Mouse (Mus musculus) stomach, embryonic 14.5 days (tissue): ENCODE measurements around the gene Sik2. TPM values are rescaled to one million over a fixed set of nuclear protein-coding genes. Genes with fewer than 3 reads are reported as not detected.

Source experiments
- ATAC-seq: fragments of 200-750 bp; cut with Nextera tagmentation; 2 replicates; pipeline ENCODE4 v1.8.0; 2017; ENCODE audit warnings: low read depth, moderate TSS enrichment; ENCODE audit not compliant: insufficient number of reproducible peaks, insufficient read depth, low FRiP score
- H3K27ac ChIP-seq: fragments of 300-500 bp; sonication (generic); 2 replicates; pipeline ENCODE4 v1.5.1; 2014; ENCODE audit warnings: mild to moderate bottlenecking, low read length, moderate library complexity, mixed read lengths
- H3K27me3 ChIP-seq: fragments of 300-500 bp; sonication (generic); 2 replicates; pipeline ENCODE4 v1.6.1; 2014; ENCODE audit warnings: low read length, control low read depth, mixed read lengths; ENCODE audit not compliant: control insufficient read depth, insufficient read depth
- H3K36me3 ChIP-seq: fragments of 300-500 bp; sonication (generic); 2 replicates; pipeline ENCODE4 v1.6.1; 2014; ENCODE audit warnings: mild to moderate bottlenecking, control low read depth, low read length, moderate library complexity, mixed read lengths; ENCODE audit not compliant: control insufficient read depth, insufficient read depth
- H3K4me1 ChIP-seq: fragments of 300-500 bp; sonication (generic); 2 replicates; pipeline ENCODE4 v1.6.1; 2014; ENCODE audit warnings: low read length, control low read depth, mixed read lengths; ENCODE audit not compliant: control insufficient read depth, insufficient read depth
- H3K4me2 ChIP-seq: fragments of 300-500 bp; sonication (generic); replicated peaks from 2 replicates; pipeline ENCODE4 v1.6.1; 2014; ENCODE audit warnings: low read depth, low read length, control low read depth
- H3K4me3 ChIP-seq: fragments of 300-500 bp; sonication (generic); 2 replicates; pipeline ENCODE4 v1.5.1; 2014; ENCODE audit warnings: low read depth, low read length, control low read depth
- H3K9ac ChIP-seq: fragments of 300-500 bp; sonication (generic); replicated peaks from 2 replicates; pipeline ENCODE4 v1.6.1; 2014; ENCODE audit warnings: low read depth, mild to moderate bottlenecking, control low read depth, low read length, moderate library complexity, mixed read lengths
- H3K9me3 ChIP-seq: fragments of 300-500 bp; sonication (generic); 2 replicates; pipeline ENCODE4 v1.6.1; 2016; ENCODE audit warnings: low read depth, low read length, control low read depth; ENCODE audit not compliant: control insufficient read depth
- WGBS: fragments of 180-500 bp; shearing (Covaris S2); extraction: QIAGEN DNeasy Blood & Tissue Kit; methylation state at CpG from one replicate; pipeline ENCODE4 v1.1.7; 2014; 5-methylcytosine and 5-hydroxymethylcytosine counted together
- polyA plus RNA-seq: library from polyadenylated mRNA; unstranded; fragments of >200 nt; fragmentation: Nextera tagmentation; extraction: Ambion mirVana; gene quantifications from 2 replicates; pipeline ENCODE4 v1.2.1, GENCODE M21; 2014

Sik2 gene
- polyA plus RNA-seq, 1 experiment from 2014 or later, result 24.2 TPM

- Histone ChIP-seq H3K27ac (no peak overlapping the region), H3K4me1 (no peaks in the 10 kb centered on the region), H3K27me3 (no peaks in the 10 kb centered on the region), H3K9me3 (no peaks in the 10 kb centered on the region), H3K9ac (no peak overlapping the region), H3K4me2 (no peak overlapping the region), H3K4me3 (no peak overlapping the region), H3K36me3 (no peaks in the 10 kb centered on the region)
- 28% methylated on average over 1 of the region's 1 CpGs for WGBS
- ATAC-seq, result no peak
Measured at GRCm38 (mm10) chr9:51030147-51030546, 21.3 kb upstream of the Sik2 start.

GRCm38 (mm10) chr9:51026952-51027351 is 18.1 kb upstream of the Sik2 start:
- no peak overlapping the region for H3K27ac ChIP-seq
- no peaks in the 10 kb centered on the region for H3K36me3 ChIP-seq
- WGBS, result 70% methylated on average over 1 of the region's 1 CpGs
- no peaks in the 10 kb centered on the region for H3K9me3 ChIP-seq
- no peak overlapping the region for H3K9ac ChIP-seq
- H3K4me3 ChIP-seq, result no peak overlapping the region
- ATAC-seq, result no peak
- H3K4me1 ChIP-seq, result no peaks in the 10 kb centered on the region
- no peak overlapping the region for H3K4me2 ChIP-seq
- no peaks in the 10 kb centered on the region for H3K27me3 ChIP-seq

DNA sequence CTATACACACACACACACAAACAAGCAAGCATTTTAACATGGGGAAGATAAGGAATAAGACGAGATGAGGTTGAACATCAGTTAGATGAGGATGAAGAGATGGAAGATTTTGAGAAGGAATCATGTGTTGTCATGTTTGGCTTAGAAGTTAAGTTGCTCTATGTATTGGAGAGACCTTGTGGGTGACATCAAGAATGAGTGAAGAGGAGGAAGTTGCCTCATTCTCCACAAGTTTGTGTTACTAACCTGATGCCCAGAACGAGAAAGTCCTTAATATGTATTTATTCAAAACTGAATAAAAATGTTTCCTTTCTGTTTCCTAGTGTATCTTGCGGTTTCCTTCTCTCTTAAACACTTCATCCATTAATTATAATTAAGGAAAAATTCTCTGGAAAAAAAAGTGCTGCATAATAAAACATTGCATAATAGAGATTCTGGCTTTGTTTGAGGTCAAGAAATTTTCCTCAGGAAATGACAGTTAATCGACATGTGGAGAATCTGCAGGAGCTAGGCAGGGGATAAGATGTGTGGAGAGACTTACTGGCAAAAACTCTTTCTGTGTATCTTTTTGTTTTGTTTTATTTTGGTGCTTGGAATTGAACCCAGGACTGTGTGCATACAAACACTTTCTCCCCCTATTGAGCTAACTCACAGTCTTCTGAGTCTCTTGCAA is 12.4 kb upstream of the Sik2 start:
- Histone ChIP-seq H3K4me3 (no peak overlapping the region), H3K9me3 (no peaks in the 10 kb centered on the region), H3K27me3 (no peaks in the 10 kb centered on the region), H3K9ac (no peak overlapping the region), H3K4me2 (no peak overlapping the region), H3K4me1 (no peaks in the 10 kb centered on the region), H3K36me3 (no peaks in the 10 kb centered on the region), H3K27ac (no peak overlapping the region)
- no peak for ATAC-seq
- WGBS, result 87% methylated on average over 4 of the region's 4 CpGs

GRCm38 (mm10) chr9:51020351-51020750 is 11.5 kb upstream of the Sik2 start:
- Histone ChIP-seq H3K27ac (no peak overlapping the region), H3K4me2 (no peak overlapping the region), H3K9ac (no peak overlapping the region), H3K36me3 (no peaks in the 10 kb centered on the region), H3K27me3 (no peaks in the 10 kb centered on the region), H3K4me1 (no peaks in the 10 kb centered on the region), H3K9me3 (no peaks in the 10 kb centered on the region), H3K4me3 (no peak overlapping the region)
- WGBS, result 74% methylated on average over 3 of the region's 3 CpGs
- ATAC-seq, result no peak

GRCm38 (mm10) chr9:51019670-51020069 is 10.8 kb upstream of the Sik2 start:
- 77% methylated on average over 7 of the region's 7 CpGs for WGBS
- ATAC-seq, result no peak
- Histone ChIP-seq H3K27ac (no peak overlapping the region), H3K9me3 (no peaks in the 10 kb centered on the region), H3K9ac (no peak overlapping the region), H3K27me3 (no peaks in the 10 kb centered on the region), H3K36me3 (no peaks in the 10 kb centered on the region), H3K4me2 (no peak overlapping the region), H3K4me1 (no peaks in the 10 kb centered on the region), H3K4me3 (no peak overlapping the region)

GRCm38 (mm10) chr9:51015732-51016131 is 6.9 kb upstream of the Sik2 start:
- ATAC-seq, result no peak
- H3K27ac ChIP-seq, result no peak overlapping the region
- H3K27me3 ChIP-seq, result no peaks in the 10 kb centered on the region
- H3K9me3 ChIP-seq, result no peaks in the 10 kb centered on the region
- no peak overlapping the region for H3K9ac ChIP-seq
- no peaks in the 10 kb centered on the region for H3K36me3 ChIP-seq
- H3K4me2 ChIP-seq, result no peak overlapping the region
- no peak overlapping the region for H3K4me3 ChIP-seq
- H3K4me1 ChIP-seq, result no peaks in the 10 kb centered on the region
- WGBS, result 21% methylated on average over 4 of the region's 4 CpGs

DNA sequence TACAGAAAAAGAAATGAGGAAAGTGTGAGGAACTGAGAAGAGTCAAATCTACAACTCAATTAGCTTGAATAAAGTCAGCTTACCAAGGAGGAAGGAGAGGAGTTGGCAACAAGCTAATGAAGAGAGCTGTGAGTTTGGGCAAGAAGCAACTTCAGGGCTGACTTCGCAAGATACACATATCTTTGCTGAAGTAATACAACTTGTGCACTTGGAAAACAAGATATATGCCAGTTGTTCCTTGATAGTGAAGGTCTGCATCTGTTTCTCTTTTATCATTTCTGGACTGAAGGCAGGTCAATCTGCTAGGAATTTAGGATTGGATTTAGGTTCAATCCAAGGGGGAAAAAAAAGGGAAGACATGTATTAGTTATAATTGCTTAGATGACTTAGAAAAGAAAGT is 4.8 kb upstream of the Sik2 start:
- Histone ChIP-seq H3K27me3 (no peaks in the 10 kb centered on the region), H3K4me2 (no peak overlapping the region), H3K36me3 (no peaks in the 10 kb centered on the region), H3K9me3 (no peaks in the 10 kb centered on the region), H3K27ac (no peak overlapping the region), H3K9ac (no peak overlapping the region), H3K4me3 (no peak overlapping the region), H3K4me1 (peaks cover 3% of the 10 kb centered on the region; the same call in 1 of the 2 replicates)
- ATAC-seq, result no peak
- 91% methylated on average over 1 of the region's 1 CpGs for WGBS

DNA sequence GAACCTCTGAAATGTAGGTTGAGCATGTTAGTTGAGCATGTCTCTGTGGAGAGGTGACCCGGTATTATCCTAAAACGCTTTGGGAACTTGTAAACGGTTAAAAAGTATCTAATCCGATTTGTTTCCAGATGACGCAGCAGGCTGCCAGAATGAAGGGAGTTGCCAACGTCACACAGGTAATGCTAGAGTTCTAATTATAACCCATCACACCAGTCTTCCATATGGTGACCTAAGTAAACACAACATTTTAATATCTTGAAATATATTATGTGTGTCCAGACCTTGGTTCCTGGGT is 730 bp upstream of the Sik2 start:
- peak overlapping the region; percentile 68 for H3K4me2 ChIP-seq
- no peak overlapping the region; the same call in 1 of the 2 replicates for H3K9ac ChIP-seq
- ATAC-seq, result no peak
- under 1% methylated on average over 6 of the region's 6 CpGs for WGBS
- no peaks in the 10 kb centered on the region for H3K36me3 ChIP-seq
- no peaks in the 10 kb centered on the region for H3K9me3 ChIP-seq
- H3K4me3 ChIP-seq, result peak overlapping the region; percentile 26
- no peak overlapping the region for H3K27ac ChIP-seq
- H3K27me3 ChIP-seq, result no peaks in the 10 kb centered on the region
- H3K4me1 ChIP-seq, result peaks cover 6% of the 10 kb centered on the region; the same call in 1 of the 2 replicates
